Mouse (Mus musculus): ENCODE results near the gene Rnf187.
A peak's percentile ranks its signal among the peaks of the same experiment; 100 is the strongest.

DNA sequence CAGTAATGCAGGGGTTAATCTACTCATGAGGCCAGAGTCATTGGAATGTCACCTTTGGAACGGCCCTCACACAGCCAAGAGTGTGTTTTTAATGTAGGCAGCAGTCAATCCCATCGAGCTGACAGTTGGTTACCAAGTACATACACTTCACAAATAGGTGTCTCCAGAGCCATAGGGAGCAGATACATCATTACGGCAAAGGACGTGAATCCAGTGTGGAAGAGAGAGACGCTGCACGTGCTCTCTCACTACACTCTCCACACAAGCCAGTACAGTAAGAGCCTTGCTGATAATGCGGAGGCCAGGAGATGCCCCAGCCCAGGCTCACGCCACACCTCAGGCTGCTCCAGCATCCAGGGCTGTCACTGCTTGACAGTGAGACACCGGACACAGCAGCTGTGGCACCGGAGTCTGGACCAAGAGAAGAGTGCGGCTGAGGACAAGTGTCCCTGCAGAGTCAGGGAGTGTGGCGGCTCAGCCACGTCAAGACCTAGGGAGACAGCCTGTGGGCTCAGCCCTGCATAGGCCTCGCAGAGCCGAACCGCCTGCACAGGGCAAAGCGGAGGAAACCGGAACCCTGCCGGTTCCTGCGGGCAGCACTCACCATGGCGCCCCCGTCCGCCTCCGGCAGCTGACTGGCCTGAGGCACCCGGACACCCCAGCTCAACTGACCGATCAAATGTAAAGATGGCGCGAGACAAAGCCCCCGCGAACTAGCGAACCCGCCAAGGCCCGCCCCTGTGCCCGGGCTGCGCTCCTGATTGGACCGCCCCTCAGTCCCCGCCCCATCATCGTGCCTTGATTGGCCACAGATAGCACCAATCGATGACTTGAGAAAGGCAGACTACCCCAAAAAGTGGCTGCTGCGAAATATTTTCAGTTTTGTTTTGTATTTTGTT lies 35.0 kb downstream of the Rnf187 start, which contains the start of gene Zfp39:
- TF ChIP-seq CTCF (IDR thresholded peaks at IDR 0.05; ENCODE audit: low read depth) (no peak; the same call in 1 of the 2 replicates), EP300 (IDR thresholded peaks at IDR 0.05; ENCODE audit: low read depth) (peak; percentile 36)

Data from liver, embryonic 14.5 days (tissue).